Mouse (Mus musculus): ENCODE results near the gene Mbnl3. TPM values are rescaled to one million over a fixed set of nuclear protein-coding genes. Genes with fewer than 3 reads are reported as not detected.

Gene Mbnl3
- total RNA-seq, 1 experiment, result 6.7 TPM

GRCm38 (mm10) chrX:51167976-51168375 is 38.4 kb downstream of the Mbnl3 start:
- no peaks in the 10 kb centered on the region for H3K9me3 ChIP-seq (ENCODE audit: control insufficient read depth, insufficient read depth, low read depth, low read length)
- in situ Hi-C loops (cut with MboI; ENCODE audit: low sequenced_read_pairs in 2 of 2, unreplicated experiment in 2 of 2), result no loop called here
- TF ChIP-seq MAFK (IDR thresholded peaks at IDR 0.05; ENCODE audit: insufficient read depth, low read depth, low read length), result no peak
- no peak for TF ChIP-seq HCFC1 (IDR thresholded peaks at IDR 0.05; ENCODE audit: borderline replicate concordance, insufficient read depth, low read length)
- no peak for TF ChIP-seq ZNF384 (IDR thresholded peaks at IDR 0.05; ENCODE audit: low read depth, low read length)
- no peak for TF ChIP-seq ZC3H11A (IDR thresholded peaks at IDR 0.05; ENCODE audit: borderline replicate concordance, low read depth, low read length)
- TF ChIP-seq CHD2 (IDR thresholded peaks at IDR 0.05; ENCODE audit: low read depth, low read length), result no peak

GRCm38 (mm10) chrX:51164766-51165165 is 41.6 kb downstream of the Mbnl3 start:
- no peaks in the 10 kb centered on the region for H3K9me3 ChIP-seq (ENCODE audit: control insufficient read depth, insufficient read depth, low read depth, low read length)
- H3K4me1 ChIP-seq (ENCODE audit: control insufficient read depth in 2 of 2, insufficient read depth in 2 of 2, low read length in 2 of 2, poor library complexity in 1 of 2), result no peaks in the 10 kb centered on the region
- H3K36me3 ChIP-seq (ENCODE audit: control insufficient read depth, insufficient read depth, low read length, poor library complexity, severe bottlenecking), result no peaks in the 10 kb centered on the region
- no peak overlapping the region for H3K4me3 ChIP-seq (ENCODE audit: insufficient read depth in 1 of 2, low read depth in 1 of 2, low read length in 2 of 2, poor library complexity in 1 of 2, severe bottlenecking in 1 of 2)
- DNase-seq (ENCODE audit: low read depth, low spot score), result no peak
- no peak overlapping the region for H3K27ac ChIP-seq (ENCODE audit: insufficient read depth, low read depth, low read length, poor library complexity, severe bottlenecking)
- in situ Hi-C loops (cut with MboI; ENCODE audit: low sequenced_read_pairs in 2 of 2, unreplicated experiment in 2 of 2), result no loop called here
- TF ChIP-seq CHD2 (IDR thresholded peaks at IDR 0.05; ENCODE audit: low read depth, low read length) (no peak), ZC3H11A (IDR thresholded peaks at IDR 0.05; ENCODE audit: borderline replicate concordance, low read depth, low read length) (no peak), HCFC1 (IDR thresholded peaks at IDR 0.05; ENCODE audit: borderline replicate concordance, insufficient read depth, low read length) (no peak), ZNF384 (IDR thresholded peaks at IDR 0.05; ENCODE audit: low read depth, low read length) (no peak), MAFK (IDR thresholded peaks at IDR 0.05; ENCODE audit: insufficient read depth, low read depth, low read length) (no peak)
- no peak overlapping the region for H3K9ac ChIP-seq (ENCODE audit: insufficient read depth, low read depth, low read length, poor library complexity, severe bottlenecking)

More at GRCm38 (mm10) chrX:51167976-51168375, 38.4 kb downstream of the Mbnl3 start:
- no peak overlapping the region for H3K27ac ChIP-seq (ENCODE audit: insufficient read depth, low read depth, low read length, poor library complexity, severe bottlenecking)
- DNase-seq (ENCODE audit: low read depth, low spot score), result no peak
- H3K9ac ChIP-seq (ENCODE audit: insufficient read depth, low read depth, low read length, poor library complexity, severe bottlenecking), result no peak overlapping the region
- no peak overlapping the region for H3K4me3 ChIP-seq (ENCODE audit: insufficient read depth in 1 of 2, low read depth in 1 of 2, low read length in 2 of 2, poor library complexity in 1 of 2, severe bottlenecking in 1 of 2)
- H3K36me3 ChIP-seq (ENCODE audit: control insufficient read depth, insufficient read depth, low read length, poor library complexity, severe bottlenecking), result no peaks in the 10 kb centered on the region
- H3K4me1 ChIP-seq (ENCODE audit: control insufficient read depth in 2 of 2, insufficient read depth in 2 of 2, low read length in 2 of 2, poor library complexity in 1 of 2), result no peaks in the 10 kb centered on the region

GRCm38 (mm10) chrX:51148436-51148835 is 57.9 kb downstream of the Mbnl3 start:
- Histone ChIP-seq H3K9ac (ENCODE audit: insufficient read depth, low read depth, low read length, poor library complexity, severe bottlenecking) (no peak overlapping the region), H3K36me3 (ENCODE audit: control insufficient read depth, insufficient read depth, low read length, poor library complexity, severe bottlenecking) (no peaks in the 10 kb centered on the region), H3K9me3 (ENCODE audit: control insufficient read depth, insufficient read depth, low read depth, low read length) (no peaks in the 10 kb centered on the region), H3K4me1 (ENCODE audit: control insufficient read depth in 2 of 2, insufficient read depth in 2 of 2, low read length in 2 of 2, poor library complexity in 1 of 2) (no peaks in the 10 kb centered on the region), H3K4me3 (ENCODE audit: insufficient read depth in 1 of 2, low read depth in 1 of 2, low read length in 2 of 2, poor library complexity in 1 of 2, severe bottlenecking in 1 of 2) (no peak overlapping the region), H3K27ac (ENCODE audit: insufficient read depth, low read depth, low read length, poor library complexity, severe bottlenecking) (no peak overlapping the region)
- TF ChIP-seq HCFC1 (IDR thresholded peaks at IDR 0.05; ENCODE audit: borderline replicate concordance, insufficient read depth, low read length) (no peak), MAFK (IDR thresholded peaks at IDR 0.05; ENCODE audit: insufficient read depth, low read depth, low read length) (no peak), CHD2 (IDR thresholded peaks at IDR 0.05; ENCODE audit: low read depth, low read length) (no peak), ZNF384 (IDR thresholded peaks at IDR 0.05; ENCODE audit: low read depth, low read length) (no peak), ZC3H11A (IDR thresholded peaks at IDR 0.05; ENCODE audit: borderline replicate concordance, low read depth, low read length) (no peak)
- no peak for DNase-seq (ENCODE audit: low read depth, low spot score)
- in situ Hi-C loops (cut with MboI; ENCODE audit: low sequenced_read_pairs in 2 of 2, unreplicated experiment in 2 of 2), result no loop called here

GRCm38 (mm10) chrX:51146351-51146750 is 60.0 kb downstream of the Mbnl3 start:
- H3K27ac ChIP-seq (ENCODE audit: insufficient read depth, low read depth, low read length, poor library complexity, severe bottlenecking), result no peak overlapping the region
- TF ChIP-seq CHD2 (IDR thresholded peaks at IDR 0.05; ENCODE audit: low read depth, low read length) (no peak), ZNF384 (IDR thresholded peaks at IDR 0.05; ENCODE audit: low read depth, low read length) (peak; percentile 94), MAFK (IDR thresholded peaks at IDR 0.05; ENCODE audit: insufficient read depth, low read depth, low read length) (no peak)
- H3K36me3 ChIP-seq (ENCODE audit: control insufficient read depth, insufficient read depth, low read length, poor library complexity, severe bottlenecking), result no peaks in the 10 kb centered on the region
- H3K4me1 ChIP-seq (ENCODE audit: control insufficient read depth in 2 of 2, insufficient read depth in 2 of 2, low read length in 2 of 2, poor library complexity in 1 of 2), result no peaks in the 10 kb centered on the region
- H3K9ac ChIP-seq (ENCODE audit: insufficient read depth, low read depth, low read length, poor library complexity, severe bottlenecking), result no peak overlapping the region
- peak; percentile 8 for DNase-seq (ENCODE audit: low read depth, low spot score)
- H3K9me3 ChIP-seq (ENCODE audit: control insufficient read depth, insufficient read depth, low read depth, low read length), result no peaks in the 10 kb centered on the region
- in situ Hi-C loops (cut with MboI; ENCODE audit: low sequenced_read_pairs in 2 of 2, unreplicated experiment in 2 of 2), result no loop called here
- no peak overlapping the region for H3K4me3 ChIP-seq (ENCODE audit: insufficient read depth in 1 of 2, low read depth in 1 of 2, low read length in 2 of 2, poor library complexity in 1 of 2, severe bottlenecking in 1 of 2)

- Histone ChIP-seq H3K9me3 (ENCODE audit: control insufficient read depth, insufficient read depth, low read depth, low read length) (no peaks in the 10 kb centered on the region), H3K9ac (ENCODE audit: insufficient read depth, low read depth, low read length, poor library complexity, severe bottlenecking) (no peak overlapping the region), H3K36me3 (ENCODE audit: control insufficient read depth, insufficient read depth, low read length, poor library complexity, severe bottlenecking) (no peaks in the 10 kb centered on the region), H3K4me1 (ENCODE audit: control insufficient read depth in 2 of 2, insufficient read depth in 2 of 2, low read length in 2 of 2, poor library complexity in 1 of 2) (no peaks in the 10 kb centered on the region), H3K4me3 (ENCODE audit: insufficient read depth in 1 of 2, low read depth in 1 of 2, low read length in 2 of 2, poor library complexity in 1 of 2, severe bottlenecking in 1 of 2) (no peak overlapping the region), H3K27ac (ENCODE audit: insufficient read depth, low read depth, low read length, poor library complexity, severe bottlenecking) (no peak overlapping the region)
- TF ChIP-seq ZC3H11A (IDR thresholded peaks at IDR 0.05; ENCODE audit: borderline replicate concordance, low read depth, low read length) (no peak), CHD2 (IDR thresholded peaks at IDR 0.05; ENCODE audit: low read depth, low read length) (no peak), ZNF384 (IDR thresholded peaks at IDR 0.05; ENCODE audit: low read depth, low read length) (no peak), HCFC1 (IDR thresholded peaks at IDR 0.05; ENCODE audit: borderline replicate concordance, insufficient read depth, low read length) (no peak), MAFK (IDR thresholded peaks at IDR 0.05; ENCODE audit: insufficient read depth, low read depth, low read length) (no peak)
- in situ Hi-C loops (cut with MboI; ENCODE audit: low sequenced_read_pairs in 2 of 2, unreplicated experiment in 2 of 2), result no loop called here
- DNase-seq (ENCODE audit: low read depth, low spot score), result no peak
Observed at GRCm38 (mm10) chrX:51140055-51140454, 66.3 kb downstream of the Mbnl3 start.

All from ES-E14 (cell line).